Mouse (Mus musculus): ENCODE measurements around the gene Lipt2. TPM values are rescaled to one million over a fixed set of nuclear protein-coding genes. Genes with fewer than 3 reads are reported as not detected.
A peak's percentile ranks its signal among the peaks of the same experiment; 100 is the strongest.

The Lipt2 gene
- polyA plus RNA-seq (2012; rRNA removed), result 11.5 and 13.2 TPM in 2 replicates

DNA sequence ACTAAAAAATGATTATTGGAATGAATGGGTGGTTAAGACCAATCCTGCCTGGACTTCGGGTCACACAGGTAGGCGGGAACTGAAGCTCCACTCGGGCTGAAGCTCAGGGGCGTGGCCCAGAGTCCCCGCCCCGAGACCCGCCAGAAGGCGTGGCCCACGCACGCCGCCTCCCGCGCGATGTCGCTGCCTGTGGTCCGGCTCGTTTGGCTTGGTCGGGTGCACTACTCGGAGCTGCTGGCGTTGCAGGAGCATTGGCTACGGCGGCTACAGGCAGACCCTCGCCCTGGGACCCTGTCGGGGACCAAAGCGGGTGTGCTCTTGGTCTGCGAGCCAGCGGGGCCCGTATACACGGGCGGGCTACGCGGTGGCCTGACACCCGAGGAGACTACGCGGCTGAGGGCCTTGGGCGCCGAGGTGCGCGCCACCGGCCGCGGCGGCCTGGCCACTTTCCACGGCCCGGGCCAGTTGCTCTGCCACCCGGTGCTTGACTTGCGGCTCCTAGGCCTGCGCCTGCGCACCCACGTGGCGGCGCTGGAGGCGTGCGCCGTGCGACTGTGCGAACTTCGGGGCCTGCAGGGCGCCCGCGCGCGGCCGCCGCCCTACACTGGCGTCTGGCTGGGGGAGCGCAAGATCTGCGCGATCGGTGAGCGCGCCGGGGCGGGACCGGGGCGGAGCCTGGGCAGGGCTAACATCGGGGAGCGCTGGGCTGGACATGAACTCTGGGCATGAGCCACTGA lies at the start of gene Lipt2:
Gene Lipt2, plus strand, starts transcription at position 173 of the 737 bp plus-strand sequence.
- peak within 1 kb of the TSS; percentile 90 for H3K27ac ChIP-seq (ENCODE audit: insufficient read depth, low read depth, low read length)
- H3K36me3 ChIP-seq (ENCODE audit: control insufficient read depth, insufficient read depth, low read length), result no peaks in the 10 kb centered on the region
- WGBS, result 1% methylated on average over 78 of the region's 78 CpGs

DNA sequence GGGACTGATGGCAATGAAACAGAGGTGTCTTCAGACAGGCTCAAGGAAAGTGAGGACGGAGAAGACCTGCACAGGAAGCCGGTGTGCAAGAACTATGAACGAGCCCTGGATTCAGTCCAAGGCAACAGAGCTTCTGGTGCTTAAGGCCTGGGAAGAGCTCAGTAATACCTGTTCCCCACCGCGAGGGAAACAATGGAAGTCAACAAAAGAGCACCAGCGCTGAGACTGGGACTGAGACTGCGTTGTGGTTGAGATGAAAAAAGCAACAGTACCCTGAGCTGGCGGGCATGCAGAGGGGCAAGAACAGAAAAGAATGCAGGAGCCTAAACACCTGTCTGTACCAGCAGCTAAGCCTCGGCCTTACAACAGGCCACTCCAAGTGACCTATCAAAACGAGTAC lies 47.6 kb upstream of the Lipt2 start:
- H3K27me3 ChIP-seq (ENCODE audit: control insufficient read depth, insufficient read depth, low read length), result no peaks in the 10 kb centered on the region
- H3K36me3 ChIP-seq (ENCODE audit: control insufficient read depth, insufficient read depth, low read length), result peaks cover 31% of the 10 kb centered on the region
- no peak overlapping the region for H3K27ac ChIP-seq (ENCODE audit: insufficient read depth, low read depth, low read length)
- H3K4me3 ChIP-seq (ENCODE audit: low read depth, low read length), result no peak overlapping the region
- 72% methylated on average over 10 of the region's 10 CpGs for WGBS
- H3K4me1 ChIP-seq (ENCODE audit: control insufficient read depth, insufficient read depth, insufficient read length, low read length), result no peaks in the 10 kb centered on the region
- TF ChIP-seq CTCF (IDR thresholded peaks at IDR 0.05; ENCODE audit: extremely low read depth, insufficient read length, insufficient replicate concordance, low read depth, low read length) (no peak), POLR2A (IDR thresholded peaks at IDR 0.05; ENCODE audit: low read depth, low read length) (no peak)

More for the DNA sequence above, at the start of gene Lipt2:
- peak within 1 kb of the TSS; percentile 69 for H3K4me3 ChIP-seq (ENCODE audit: low read depth, low read length)
- H3K27me3 ChIP-seq (ENCODE audit: control insufficient read depth, insufficient read depth, low read length), result no peaks in the 10 kb centered on the region
- peaks cover 9% of the 10 kb centered on the region; the same call in 1 of the 2 replicates for H3K4me1 ChIP-seq (ENCODE audit: control insufficient read depth, insufficient read depth, insufficient read length, low read length)
- TF ChIP-seq POLR2A (IDR thresholded peaks at IDR 0.05; ENCODE audit: low read depth, low read length) (peak; percentile 50), CTCF (IDR thresholded peaks at IDR 0.05; ENCODE audit: extremely low read depth, insufficient read length, insufficient replicate concordance, low read depth, low read length) (no peak)

DNA sequence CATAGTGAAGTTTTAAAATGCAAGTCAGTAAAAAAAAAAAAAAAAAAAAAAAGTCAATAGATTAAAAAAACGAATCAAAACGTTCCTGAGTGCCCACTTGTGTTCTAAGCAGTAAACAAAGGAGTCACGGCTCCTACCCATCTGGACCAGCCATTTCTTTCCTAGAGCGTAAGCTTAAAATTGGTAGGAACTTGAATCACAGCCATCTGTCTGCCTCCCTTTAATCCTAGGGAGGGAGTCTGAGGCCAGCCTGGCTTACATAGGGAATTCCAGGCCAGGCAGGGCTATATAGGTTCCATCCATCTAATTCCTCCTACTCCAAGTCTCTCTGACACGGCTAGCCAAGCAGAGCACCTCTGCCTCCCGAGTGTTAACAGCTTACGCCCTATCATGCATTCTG lies 45.3 kb upstream of the Lipt2 start:
- Histone ChIP-seq H3K4me1 (ENCODE audit: control insufficient read depth, insufficient read depth, insufficient read length, low read length) (no peaks in the 10 kb centered on the region), H3K4me3 (ENCODE audit: low read depth, low read length) (no peak overlapping the region), H3K27me3 (ENCODE audit: control insufficient read depth, insufficient read depth, low read length) (no peaks in the 10 kb centered on the region), H3K27ac (ENCODE audit: insufficient read depth, low read depth, low read length) (no peak overlapping the region), H3K36me3 (ENCODE audit: control insufficient read depth, insufficient read depth, low read length) (peaks cover 40% of the 10 kb centered on the region)
- TF ChIP-seq POLR2A (IDR thresholded peaks at IDR 0.05; ENCODE audit: low read depth, low read length) (no peak), CTCF (IDR thresholded peaks at IDR 0.05; ENCODE audit: extremely low read depth, insufficient read length, insufficient replicate concordance, low read depth, low read length) (no peak)
- WGBS, result 71% methylated on average over 7 of the region's 7 CpGs

DNA sequence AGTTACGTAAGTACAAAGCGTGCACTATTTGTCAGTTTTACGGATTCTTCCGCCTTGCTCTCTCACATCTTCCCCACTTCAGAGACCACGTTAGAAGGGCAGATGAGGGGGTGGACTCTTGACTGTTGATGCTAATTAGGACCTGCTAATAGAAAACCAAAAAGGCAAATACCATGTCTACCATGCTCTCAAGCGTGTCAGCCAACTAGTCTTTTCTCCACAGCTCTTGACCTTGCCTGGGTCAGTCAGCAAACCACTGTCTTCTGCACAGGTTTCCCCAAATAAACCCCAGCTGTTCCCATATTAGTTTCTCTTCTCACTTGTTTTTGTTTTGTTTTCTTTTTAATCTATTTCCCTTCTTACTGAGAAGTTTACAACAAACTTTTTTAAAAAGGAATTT lies 44.8 kb upstream of the Lipt2 start:
- 94% methylated on average over 6 of the region's 6 CpGs for WGBS
- H3K36me3 ChIP-seq (ENCODE audit: control insufficient read depth, insufficient read depth, low read length), result peaks cover 43% of the 10 kb centered on the region
- no peak overlapping the region for H3K27ac ChIP-seq (ENCODE audit: insufficient read depth, low read depth, low read length)
- no peaks in the 10 kb centered on the region for H3K27me3 ChIP-seq (ENCODE audit: control insufficient read depth, insufficient read depth, low read length)
- H3K4me1 ChIP-seq (ENCODE audit: control insufficient read depth, insufficient read depth, insufficient read length, low read length), result no peaks in the 10 kb centered on the region
- H3K4me3 ChIP-seq (ENCODE audit: low read depth, low read length), result no peak overlapping the region
- TF ChIP-seq CTCF (IDR thresholded peaks at IDR 0.05; ENCODE audit: extremely low read depth, insufficient read length, insufficient replicate concordance, low read depth, low read length) (no peak), POLR2A (IDR thresholded peaks at IDR 0.05; ENCODE audit: low read depth, low read length) (no peak)

DNA sequence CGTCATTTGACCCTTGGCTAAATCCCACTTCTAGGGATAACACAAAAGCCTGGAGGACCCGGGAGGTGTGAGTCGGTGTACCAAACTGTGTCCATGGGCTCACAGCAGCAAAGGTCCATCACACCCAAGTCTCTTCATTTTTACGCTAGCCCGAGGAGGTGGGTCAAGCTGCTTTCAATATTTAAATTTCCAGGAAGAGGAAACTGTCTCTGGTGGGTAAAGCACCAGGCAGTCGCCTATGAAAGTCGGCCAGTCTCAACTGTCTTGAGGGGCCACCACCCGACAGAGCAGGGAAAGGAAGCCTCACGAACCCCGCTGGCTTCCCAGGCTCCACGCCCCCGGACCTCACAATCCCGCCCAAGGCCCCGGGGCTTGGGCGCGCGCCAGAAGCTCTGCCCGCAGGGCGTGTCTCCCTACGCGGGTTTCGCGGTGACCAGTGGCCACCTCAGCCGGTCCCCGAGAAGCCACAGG lies 38.3 kb upstream of the Lipt2 start:
- Histone ChIP-seq H3K27ac (ENCODE audit: insufficient read depth, low read depth, low read length) (peak overlapping the region; percentile 61), H3K4me3 (ENCODE audit: low read depth, low read length) (peak overlapping the region; percentile 86), H3K4me1 (ENCODE audit: control insufficient read depth, insufficient read depth, insufficient read length, low read length) (no peaks in the 10 kb centered on the region; the same call in 1 of the 2 replicates), H3K36me3 (ENCODE audit: control insufficient read depth, insufficient read depth, low read length) (peaks cover 15% of the 10 kb centered on the region), H3K27me3 (ENCODE audit: control insufficient read depth, insufficient read depth, low read length) (no peaks in the 10 kb centered on the region)
- under 1% methylated on average over 25 of the region's 25 CpGs for WGBS
- no peak for TF ChIP-seq CTCF (IDR thresholded peaks at IDR 0.05; ENCODE audit: extremely low read depth, insufficient read length, insufficient replicate concordance, low read depth, low read length)
- TF ChIP-seq POLR2A (IDR thresholded peaks at IDR 0.05; ENCODE audit: low read depth, low read length), result no peak; the same call in 1 of the 2 replicates

DNA sequence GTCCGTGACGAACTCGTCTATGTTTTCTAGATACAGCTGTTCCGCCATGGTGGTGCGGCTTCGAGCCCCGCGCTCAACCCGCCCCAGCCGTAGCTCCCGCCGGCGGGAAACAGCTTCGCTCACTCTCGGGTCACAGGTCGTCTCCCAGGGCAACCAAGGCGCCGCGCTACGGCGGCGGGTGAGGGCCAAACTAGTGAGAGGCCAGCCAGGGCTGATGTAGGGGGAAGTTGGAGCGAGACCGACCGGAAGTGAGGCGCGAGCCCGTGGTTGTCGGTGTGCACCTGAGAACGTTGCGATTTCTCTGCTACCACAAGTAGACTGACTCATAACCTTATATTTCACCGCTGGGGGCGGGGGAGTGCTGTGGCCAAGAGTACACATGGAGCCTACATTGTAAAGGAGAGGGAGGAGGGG lies 37.7 kb upstream of the Lipt2 start, which contains the start of gene Pold3:
Gene Pold3, minus strand, starts transcription at position 190 of the 414 bp plus-strand sequence.
- TF ChIP-seq POLR2A (IDR thresholded peaks at IDR 0.05; ENCODE audit: low read depth, low read length), result peak; percentile 55; the same call in 1 of the 2 replicates
- TF ChIP-seq CTCF (IDR thresholded peaks at IDR 0.05; ENCODE audit: extremely low read depth, insufficient read length, insufficient replicate concordance, low read depth, low read length), result peak; percentile 27; the same call in 1 of the 2 replicates
- Histone ChIP-seq H3K4me1 (ENCODE audit: control insufficient read depth, insufficient read depth, insufficient read length, low read length) (peaks cover 3% of the 10 kb centered on the region; the same call in 1 of the 2 replicates), H3K27me3 (ENCODE audit: control insufficient read depth, insufficient read depth, low read length) (no peaks in the 10 kb centered on the region), H3K4me3 (ENCODE audit: low read depth, low read length) (peak within 1 kb of the TSS; percentile 86), H3K27ac (ENCODE audit: insufficient read depth, low read depth, low read length) (peak within 1 kb of the TSS; percentile 61), H3K36me3 (ENCODE audit: control insufficient read depth, insufficient read depth, low read length) (peaks cover 15% of the 10 kb centered on the region)
- under 1% methylated on average over 33 of the region's 33 CpGs for WGBS

DNA sequence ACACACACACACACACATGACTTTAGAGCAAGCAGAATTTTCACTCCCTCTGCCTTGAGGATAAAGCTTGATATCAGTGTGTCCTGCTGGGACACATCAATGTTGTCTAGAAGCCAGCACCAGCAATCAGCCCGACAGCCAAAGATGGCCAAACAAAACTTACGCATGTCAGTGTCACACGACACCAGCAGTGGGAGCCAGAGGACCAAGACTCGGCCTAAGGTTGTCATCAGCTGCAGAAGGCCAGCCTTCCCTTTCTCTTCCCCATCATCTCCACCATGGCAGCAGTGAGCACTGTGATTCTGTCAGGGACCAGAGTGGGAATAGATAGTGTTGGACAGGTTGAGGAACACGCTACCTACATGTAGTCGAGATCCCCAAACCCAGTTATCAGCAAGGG lies 35.6 kb upstream of the Lipt2 start:
- H3K27ac ChIP-seq (ENCODE audit: insufficient read depth, low read depth, low read length), result no peak overlapping the region
- no peak overlapping the region for H3K4me3 ChIP-seq (ENCODE audit: low read depth, low read length)
- TF ChIP-seq POLR2A (IDR thresholded peaks at IDR 0.05; ENCODE audit: low read depth, low read length), result no peak
- peak; percentile 76; the same call in 1 of the 2 replicates for TF ChIP-seq CTCF (IDR thresholded peaks at IDR 0.05; ENCODE audit: extremely low read depth, insufficient read length, insufficient replicate concordance, low read depth, low read length)
- 25% methylated on average over 6 of the region's 6 CpGs for WGBS
- H3K4me1 ChIP-seq (ENCODE audit: control insufficient read depth, insufficient read depth, insufficient read length, low read length), result peaks cover 11% of the 10 kb centered on the region; the same call in 1 of the 2 replicates
- H3K36me3 ChIP-seq (ENCODE audit: control insufficient read depth, insufficient read depth, low read length), result peaks cover 5% of the 10 kb centered on the region; the same call in 1 of the 2 replicates
- no peaks in the 10 kb centered on the region for H3K27me3 ChIP-seq (ENCODE audit: control insufficient read depth, insufficient read depth, low read length)

All from small intestine, adult 2 months (tissue).